Mouse (Mus musculus): ENCODE results near the gene Ncln. TPM values are rescaled to one million over a fixed set of nuclear protein-coding genes. Genes with fewer than 3 reads are reported as not detected.

Ncln gene
- polyA plus RNA-seq, 1 experiment from 2014 or later: 97.9 TPM

DNA sequence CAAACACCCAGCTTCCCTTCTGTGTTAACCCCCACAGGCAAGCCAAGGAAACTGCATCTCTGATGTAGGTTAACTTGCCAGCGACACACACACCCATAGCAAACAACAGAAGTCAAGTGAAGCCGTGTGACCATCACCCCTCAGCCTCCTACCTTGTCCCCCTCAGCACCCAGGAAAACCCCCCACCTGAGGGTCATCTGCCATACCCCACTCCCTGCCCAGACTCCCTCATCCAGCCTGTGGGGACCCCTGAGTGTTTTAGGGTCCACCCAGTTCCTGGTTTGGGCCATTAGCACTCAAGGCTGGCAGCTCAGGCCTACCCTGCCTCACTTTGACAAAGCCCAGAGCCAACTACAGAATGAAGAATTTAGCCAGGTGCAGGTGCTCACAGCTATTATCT lies 30.1 kb downstream of the Ncln start:
- H3K4me2 ChIP-seq: no peak overlapping the region
- DNase-seq (ENCODE audit: low spot score) (no peak), ATAC-seq (replicated peaks; ENCODE audit: low FRiP score) (no peak)
- H3K27ac ChIP-seq (ENCODE audit: low read depth, low read length): no peak overlapping the region
- H3K9ac ChIP-seq (ENCODE audit: low read depth, low read length): no peak overlapping the region
- WGBS: 64% methylated on average over 2 of the region's 2 CpGs
- no peaks in the 10 kb centered on the region for H3K9me3 ChIP-seq (ENCODE audit: control insufficient read depth, low read length)
- no peaks in the 10 kb centered on the region for H3K36me3 ChIP-seq (ENCODE audit: control insufficient read depth, insufficient read depth, low read length)
- peaks cover 88% of the 10 kb centered on the region for H3K27me3 ChIP-seq (replicated peaks; ENCODE audit: control insufficient read depth, insufficient read depth, low read length)
- no peak overlapping the region for H3K4me3 ChIP-seq (ENCODE audit: low read depth, low read length)
- H3K4me1 ChIP-seq (replicated peaks; ENCODE audit: control insufficient read depth, insufficient read depth, low read length): peaks cover 14% of the 10 kb centered on the region

DNA sequence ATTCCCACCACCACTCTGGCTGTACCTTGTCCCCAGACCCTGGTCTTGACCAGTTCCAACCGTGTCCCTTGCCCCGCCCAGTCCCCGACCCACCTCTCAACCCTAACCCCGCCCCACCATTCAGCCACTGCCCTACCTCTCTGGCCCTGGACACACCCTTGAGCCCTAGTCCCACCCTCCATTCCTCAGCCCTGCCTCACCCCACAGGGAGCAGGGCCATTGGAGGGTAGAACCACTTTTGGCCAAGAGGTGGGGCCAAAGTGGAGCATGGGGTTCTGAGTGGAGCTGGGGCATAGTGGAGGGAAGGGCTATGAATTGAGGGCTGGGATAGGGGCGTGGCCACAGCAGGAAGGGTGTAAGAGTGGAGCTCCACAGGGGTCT lies 30.9 kb downstream of the Ncln start:
- Histone ChIP-seq H3K27me3 (replicated peaks; ENCODE audit: control insufficient read depth, insufficient read depth, low read length) (peaks cover 88% of the 10 kb centered on the region), H3K9ac (ENCODE audit: low read depth, low read length) (no peak overlapping the region), H3K4me3 (ENCODE audit: low read depth, low read length) (no peak overlapping the region), H3K4me1 (replicated peaks; ENCODE audit: control insufficient read depth, insufficient read depth, low read length) (peaks cover 14% of the 10 kb centered on the region), H3K27ac (ENCODE audit: low read depth, low read length) (no peak overlapping the region), H3K9me3 (ENCODE audit: control insufficient read depth, low read length) (no peaks in the 10 kb centered on the region), H3K36me3 (ENCODE audit: control insufficient read depth, insufficient read depth, low read length) (no peaks in the 10 kb centered on the region), H3K4me2 (peak overlapping the region; percentile 72)
- 2% methylated on average over 5 of the region's 5 CpGs for WGBS
- DNase-seq (ENCODE audit: low spot score) (no peak), ATAC-seq (replicated peaks; ENCODE audit: low FRiP score) (peak; percentile 48)

DNA sequence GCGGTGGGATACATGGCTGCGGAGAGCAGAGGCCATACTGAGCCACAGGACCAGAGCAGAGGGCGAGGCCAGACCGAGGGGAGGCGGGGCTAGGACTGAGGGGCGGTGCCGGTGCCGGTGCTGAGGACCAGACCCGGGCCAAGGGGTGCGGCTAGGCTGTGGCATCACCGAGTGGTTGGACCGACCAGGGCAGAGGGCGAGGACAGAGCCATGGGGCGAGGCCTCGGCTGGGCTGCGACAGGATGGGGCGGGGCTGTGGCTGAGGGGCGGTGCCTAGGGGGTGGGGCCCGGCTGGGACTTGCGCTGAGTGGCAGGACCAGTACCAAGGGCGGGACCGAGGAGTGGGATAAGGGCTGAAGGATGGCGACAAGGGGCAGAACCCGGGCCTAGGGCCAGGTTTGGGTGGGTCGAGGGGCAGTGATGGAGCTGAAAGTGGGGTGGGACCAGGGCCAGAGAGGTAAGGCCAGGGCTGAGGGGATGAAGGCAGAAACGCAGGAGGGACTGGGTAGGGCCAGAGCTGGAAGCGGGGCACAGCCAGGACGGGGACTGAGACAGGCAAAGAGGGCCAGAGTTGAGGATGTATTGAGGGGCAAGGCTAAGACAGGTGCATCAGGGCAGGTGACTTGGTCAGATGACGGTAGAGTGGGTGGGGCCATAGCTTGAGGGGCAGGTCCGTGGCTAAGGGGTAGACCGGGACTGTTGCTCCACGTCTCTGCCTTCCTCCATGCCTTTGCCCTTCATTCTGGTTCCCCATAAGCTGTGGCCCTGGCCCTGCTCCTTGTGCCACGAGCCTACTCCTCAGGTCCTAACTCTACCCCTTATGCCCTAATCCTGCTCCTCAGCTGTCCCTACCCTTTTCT lies 31.6 kb downstream of the Ncln start:
- ATAC-seq (replicated peaks; ENCODE audit: low FRiP score): peak; percentile 85

DNA sequence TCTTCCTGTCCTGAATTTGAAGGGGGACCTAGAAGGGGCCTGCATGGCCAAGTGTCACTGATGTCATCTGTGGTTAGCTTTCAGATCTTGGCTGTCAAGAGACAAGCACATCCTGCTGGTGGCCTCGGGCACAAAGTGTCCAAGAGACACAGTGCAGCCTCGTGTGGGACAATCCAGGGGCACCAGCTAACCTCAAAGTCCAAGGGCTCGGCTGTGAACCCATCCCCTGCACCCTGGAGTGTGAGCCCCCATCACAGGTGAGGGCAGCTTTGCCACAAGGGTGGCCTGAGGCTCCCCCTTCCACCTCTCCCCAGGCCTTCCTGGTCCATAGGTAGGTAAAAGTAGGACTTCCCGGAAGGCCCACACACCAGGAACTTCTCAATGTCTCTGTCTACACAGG lies 32.7 kb downstream of the Ncln start:
- Histone ChIP-seq H3K4me2 (peak overlapping the region; percentile 72), H3K9me3 (ENCODE audit: control insufficient read depth, low read length) (no peaks in the 10 kb centered on the region), H3K4me1 (replicated peaks; ENCODE audit: control insufficient read depth, insufficient read depth, low read length) (peaks cover 14% of the 10 kb centered on the region), H3K4me3 (ENCODE audit: low read depth, low read length) (no peak overlapping the region; the same call in 1 of the 2 replicates), H3K36me3 (ENCODE audit: control insufficient read depth, insufficient read depth, low read length) (no peaks in the 10 kb centered on the region), H3K27ac (ENCODE audit: low read depth, low read length) (no peak overlapping the region), H3K27me3 (replicated peaks; ENCODE audit: control insufficient read depth, insufficient read depth, low read length) (peaks cover 96% of the 10 kb centered on the region), H3K9ac (ENCODE audit: low read depth, low read length) (no peak overlapping the region)
- no peak for ATAC-seq (replicated peaks; ENCODE audit: low FRiP score)
- no peak for DNase-seq (ENCODE audit: low spot score)
- WGBS: 47% methylated on average over 4 of the region's 4 CpGs

More for the DNA sequence above, 31.6 kb downstream of the Ncln start:
- peak; percentile 87 for DNase-seq (ENCODE audit: low spot score)
- no peak overlapping the region for H3K9ac ChIP-seq (ENCODE audit: low read depth, low read length)
- H3K4me2 ChIP-seq: peak overlapping the region; percentile 72
- H3K4me1 ChIP-seq (replicated peaks; ENCODE audit: control insufficient read depth, insufficient read depth, low read length): peaks cover 14% of the 10 kb centered on the region
- 2% methylated on average over 32 of the region's 33 CpGs for WGBS
- no peaks in the 10 kb centered on the region for H3K9me3 ChIP-seq (ENCODE audit: control insufficient read depth, low read length)
- H3K36me3 ChIP-seq (ENCODE audit: control insufficient read depth, insufficient read depth, low read length): no peaks in the 10 kb centered on the region
- peaks cover 88% of the 10 kb centered on the region for H3K27me3 ChIP-seq (replicated peaks; ENCODE audit: control insufficient read depth, insufficient read depth, low read length)
- peak overlapping the region; percentile 37 for H3K4me3 ChIP-seq (ENCODE audit: low read depth, low read length)
- no peak overlapping the region for H3K27ac ChIP-seq (ENCODE audit: low read depth, low read length)

DNA sequence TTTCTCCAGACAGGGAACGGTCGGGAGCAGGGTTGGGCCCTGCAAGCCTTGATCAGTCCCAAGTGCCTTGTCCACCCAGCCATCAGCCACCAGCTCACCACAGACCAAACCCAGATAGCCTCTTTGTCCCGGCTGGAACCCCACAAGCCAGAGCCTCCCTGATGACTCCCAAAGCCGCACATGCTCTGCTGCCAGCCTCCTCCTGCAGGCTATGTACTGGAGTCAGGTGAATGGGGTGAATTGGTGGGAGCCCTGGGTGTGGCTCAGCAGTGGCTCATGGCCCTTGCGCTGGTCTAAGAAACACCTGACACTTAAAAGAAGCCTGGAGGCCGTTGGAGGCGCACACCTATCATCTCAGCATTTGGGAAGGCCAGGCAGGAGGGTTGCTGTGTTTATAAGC lies 33.3 kb downstream of the Ncln start:
- Histone ChIP-seq H3K4me3 (ENCODE audit: low read depth, low read length) (no peak overlapping the region), H3K9ac (ENCODE audit: low read depth, low read length) (no peak overlapping the region), H3K4me2 (no peak overlapping the region; the same call in 1 of the 2 replicates), H3K27ac (ENCODE audit: low read depth, low read length) (no peak overlapping the region), H3K27me3 (replicated peaks; ENCODE audit: control insufficient read depth, insufficient read depth, low read length) (peaks cover 96% of the 10 kb centered on the region), H3K36me3 (ENCODE audit: control insufficient read depth, insufficient read depth, low read length) (no peaks in the 10 kb centered on the region), H3K4me1 (replicated peaks; ENCODE audit: control insufficient read depth, insufficient read depth, low read length) (peaks cover 14% of the 10 kb centered on the region), H3K9me3 (ENCODE audit: control insufficient read depth, low read length) (no peaks in the 10 kb centered on the region)
- DNase-seq (ENCODE audit: low spot score): no peak
- 75% methylated on average over 7 of the region's 7 CpGs for WGBS
- no peak for ATAC-seq (replicated peaks; ENCODE audit: low FRiP score)

DNA sequence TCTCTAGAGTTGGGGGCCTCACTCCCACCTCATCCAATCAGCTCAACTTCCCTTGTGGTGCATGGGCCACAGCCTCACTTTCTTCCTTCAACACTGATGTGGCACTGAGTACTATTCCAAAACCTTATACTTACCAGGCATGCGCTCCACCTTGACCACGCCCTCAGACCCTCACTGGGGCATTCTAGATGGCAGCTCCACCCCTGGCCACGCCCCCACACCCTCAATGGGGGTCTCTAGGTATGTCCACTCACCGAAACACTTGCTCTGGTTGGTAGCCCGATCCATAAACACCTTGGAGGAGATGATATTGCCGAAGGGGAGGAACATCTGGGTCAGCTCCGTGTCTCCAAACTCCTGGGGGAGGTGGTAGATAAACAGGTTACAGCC lies 33.8 kb downstream of the Ncln start:
- Histone ChIP-seq H3K4me2 (no peak overlapping the region; the same call in 1 of the 2 replicates), H3K9me3 (ENCODE audit: control insufficient read depth, low read length) (no peaks in the 10 kb centered on the region), H3K4me1 (replicated peaks; ENCODE audit: control insufficient read depth, insufficient read depth, low read length) (peaks cover 14% of the 10 kb centered on the region), H3K9ac (ENCODE audit: low read depth, low read length) (no peak overlapping the region), H3K36me3 (ENCODE audit: control insufficient read depth, insufficient read depth, low read length) (no peaks in the 10 kb centered on the region), H3K27ac (ENCODE audit: low read depth, low read length) (no peak overlapping the region), H3K4me3 (ENCODE audit: low read depth, low read length) (no peak overlapping the region), H3K27me3 (replicated peaks; ENCODE audit: control insufficient read depth, insufficient read depth, low read length) (peaks cover 96% of the 10 kb centered on the region)
- 30% methylated on average over 7 of the region's 7 CpGs for WGBS
- ATAC-seq (replicated peaks; ENCODE audit: low FRiP score) (no peak), DNase-seq (ENCODE audit: low spot score) (no peak)

DNA sequence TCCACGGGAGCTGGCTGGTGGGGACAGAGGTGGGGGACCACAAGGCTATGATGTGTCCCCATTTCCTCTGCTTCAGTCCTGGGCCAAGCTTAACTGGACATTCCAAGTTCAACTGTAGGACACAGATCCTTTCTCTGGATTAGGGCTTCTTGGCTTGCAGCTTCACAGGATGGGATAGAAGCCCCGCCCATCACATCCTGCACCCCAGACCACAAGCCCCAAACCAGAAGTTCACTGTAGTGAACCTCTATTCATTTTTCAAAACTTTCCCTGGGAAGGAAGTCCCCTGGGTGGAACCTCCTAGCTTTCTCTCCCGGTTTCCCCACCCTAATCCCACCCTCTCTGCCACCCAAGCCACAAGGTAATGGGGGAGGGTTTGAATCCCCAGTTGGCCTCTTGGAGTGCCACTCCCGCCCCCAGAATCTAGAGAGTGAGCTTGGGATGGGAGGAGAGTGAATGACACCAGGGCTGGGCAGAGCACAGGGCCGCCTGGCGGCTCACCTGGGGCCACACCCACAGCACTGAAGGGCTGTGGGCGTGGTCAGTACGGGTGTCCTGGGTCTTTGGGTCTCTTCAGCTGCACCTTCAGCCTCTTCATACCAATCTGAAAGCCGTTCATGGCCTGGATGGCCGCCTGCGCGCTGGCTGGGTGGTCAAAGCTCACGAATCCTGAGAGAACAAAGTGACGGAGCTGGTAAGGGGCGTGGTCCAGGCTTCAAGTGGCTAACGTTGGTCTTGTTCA lies 34.3 kb downstream of the Ncln start:
- Histone ChIP-seq H3K9me3 (ENCODE audit: control insufficient read depth, low read length) (no peaks in the 10 kb centered on the region), H3K9ac (ENCODE audit: low read depth, low read length) (no peak overlapping the region), H3K27me3 (replicated peaks; ENCODE audit: control insufficient read depth, insufficient read depth, low read length) (peaks cover 96% of the 10 kb centered on the region), H3K27ac (ENCODE audit: low read depth, low read length) (no peak overlapping the region), H3K4me3 (ENCODE audit: low read depth, low read length) (peak overlapping the region; percentile 15; the same call in 1 of the 2 replicates), H3K4me1 (replicated peaks; ENCODE audit: control insufficient read depth, insufficient read depth, low read length) (peaks cover 14% of the 10 kb centered on the region), H3K36me3 (ENCODE audit: control insufficient read depth, insufficient read depth, low read length) (no peaks in the 10 kb centered on the region), H3K4me2 (peak overlapping the region; percentile 31; the same call in 1 of the 2 replicates)
- ATAC-seq (replicated peaks; ENCODE audit: low FRiP score) (no peak), DNase-seq (ENCODE audit: low spot score) (no peak)
- WGBS: 5% methylated on average over 16 of the region's 16 CpGs

DNA sequence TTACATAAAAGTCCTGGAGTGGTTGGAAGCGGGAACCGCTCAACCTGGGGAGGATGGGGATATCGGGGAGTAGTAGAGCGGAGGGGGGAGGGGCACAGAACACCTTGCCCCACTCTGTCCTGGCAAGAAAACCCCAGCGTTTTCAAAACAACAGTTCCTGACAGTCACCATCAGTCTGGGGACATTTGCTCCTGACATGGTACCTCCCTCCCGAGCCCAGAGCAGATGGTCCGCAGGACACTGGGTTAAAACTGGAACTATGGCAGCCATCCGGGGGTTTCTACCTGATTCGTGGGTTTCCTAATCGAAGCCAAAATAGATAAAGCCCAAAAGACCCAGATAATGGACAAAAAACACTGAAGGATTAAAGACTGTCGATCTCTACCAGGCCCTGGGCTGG lies 35.2 kb downstream of the Ncln start:
- Histone ChIP-seq H3K27ac (ENCODE audit: low read depth, low read length) (no peak overlapping the region), H3K36me3 (ENCODE audit: control insufficient read depth, insufficient read depth, low read length) (no peaks in the 10 kb centered on the region), H3K27me3 (replicated peaks; ENCODE audit: control insufficient read depth, insufficient read depth, low read length) (peaks cover 96% of the 10 kb centered on the region), H3K9me3 (ENCODE audit: control insufficient read depth, low read length) (no peaks in the 10 kb centered on the region), H3K4me1 (replicated peaks; ENCODE audit: control insufficient read depth, insufficient read depth, low read length) (peaks cover 14% of the 10 kb centered on the region), H3K4me3 (ENCODE audit: low read depth, low read length) (no peak overlapping the region), H3K9ac (ENCODE audit: low read depth, low read length) (no peak overlapping the region), H3K4me2 (no peak overlapping the region)
- WGBS: 34% methylated on average over 11 of the region's 11 CpGs
- DNase-seq (ENCODE audit: low spot score) (no peak), ATAC-seq (replicated peaks; ENCODE audit: low FRiP score) (no peak)
